Mouse (Mus musculus): ENCODE results near the gene Phactr2.

GRCm38 (mm10) chr10:13521857-13522256 is 47.6 kb upstream of the Phactr2 start:
- TF ChIP-seq CTCF (IDR thresholded peaks at IDR 0.05; ENCODE audit: borderline replicate concordance, extremely low read depth, insufficient read depth, insufficient read length): no peak
- no peak for TF ChIP-seq POLR2A (IDR thresholded peaks at IDR 0.05; ENCODE audit: borderline replicate concordance, extremely low read depth, insufficient read depth, insufficient read length, poor library complexity, severe bottlenecking)
